9 mouse cellular contexts compared by ENCODE assay signal in the genomic region with DNA sequence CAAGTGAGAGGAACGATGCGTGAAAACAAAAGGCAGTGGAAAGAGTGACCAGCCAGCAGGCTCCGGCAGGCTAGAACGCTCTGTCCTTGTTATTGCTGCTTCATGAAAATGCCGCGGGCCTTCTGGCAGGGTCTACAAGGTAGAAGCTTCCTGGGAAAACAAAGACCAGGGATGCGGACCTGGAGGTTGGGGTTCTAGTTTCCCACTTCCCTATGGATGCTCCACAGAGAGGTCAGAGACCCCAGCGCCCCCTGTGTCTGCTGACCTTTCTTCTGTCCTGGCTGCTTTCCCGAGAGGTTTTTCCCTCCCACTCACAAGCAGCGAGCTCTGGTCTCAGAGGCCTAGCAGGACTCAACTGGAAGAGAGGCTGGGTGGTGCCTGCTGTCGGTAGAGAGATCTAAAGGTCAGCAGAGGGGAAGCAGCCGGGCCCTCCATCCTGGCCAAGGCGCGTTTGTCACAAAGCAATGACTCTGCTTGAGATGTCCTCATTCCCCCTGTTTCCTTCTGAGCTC. TPM values are rescaled to one million over a fixed set of nuclear protein-coding genes. Genes with fewer than 3 reads are reported as not detected.
DNase-seq lines count a peak whose midpoint lies in the region; ATAC-seq and TF ChIP-seq lines count a peak whose summit lies in the region.
"Had no signal": no experiment of that assay in that cellular context is flagged by ENCODE, and none has a peak within 500 bp of the region (broad histone marks: within the 10 kb centered on the region; RNA-seq: fewer than 3 reads in every experiment).

No protein-coding gene starts in this region.

- H3K4me2 ChIP-seq in kidney, postnatal 0 days (ENCODE audit: low read length): no peak overlapping the region

- H3K27ac ChIP-seq in ES-E14 (ENCODE audit: insufficient read depth, low read depth, low read length, poor library complexity, severe bottlenecking): no peak overlapping the region; the same call in 1 of the 2 replicates
- peak overlapping the region; percentile 80 for H3K27ac ChIP-seq in kidney, postnatal 0 days

- 0 out of 2 replicates have a peak overlapping the region, but pooled peaks have one; percentile 2 for H3K9ac ChIP-seq in ES-E14 (ENCODE audit: insufficient read depth, low read depth, low read length, poor library complexity, severe bottlenecking)
- H3K9ac ChIP-seq in kidney, postnatal 0 days (ENCODE audit: low read depth, low read length): no peak overlapping the region

- intact Hi-C loops in gastrocnemius, postnatal 14 days (cut with DNase I; ENCODE audit: low total_unique reads): no loop called here

- DNase-seq in gastrocnemius, adult 18-20 months (ENCODE audit: low spot score): peak; percentile 63
- no peak for DNase-seq in gastrocnemius, postnatal 4 days (ENCODE audit: low spot score in 2 of 2)
- no peak for DNase-seq in ES-E14 (ENCODE audit: low read depth, low spot score)
- DNase-seq in gastrocnemius, postnatal 14 days: peak; percentile 19
- peak; percentile 62 for DNase-seq in kidney, postnatal 0 days (ENCODE audit: low spot score)
- DNase-seq in spleen, postnatal 4 days (ENCODE audit: low spot score in 2 of 2): no peak
- DNase-seq in left cerebral cortex, adult 9 months (ENCODE audit: low spot score in 2 of 2): no peak

- H3K27me3 ChIP-seq in kidney, postnatal 0 days (ENCODE audit: insufficient read depth, low read length): no peaks in the 10 kb centered on the region

- peaks cover 19 to 31% of the 10 kb centered on the region in 2 experiments for H3K4me1 ChIP-seq in ES-E14 (ENCODE audit: control insufficient read depth in 2 of 2, insufficient read depth in 2 of 2, low read length in 2 of 2, poor library complexity in 1 of 2)
- H3K4me1 ChIP-seq in kidney, postnatal 0 days (replicated peaks; ENCODE audit: insufficient read depth, low read length): no peaks in the 10 kb centered on the region

- 30% methylated on average over 14 of the region's 14 CpGs for WGBS in kidney, postnatal 0 days

- H3K4me3 ChIP-seq in ES-E14 (ENCODE audit: insufficient read depth in 1 of 2, low read depth in 1 of 2, low read length in 2 of 2, poor library complexity in 1 of 2, severe bottlenecking in 1 of 2): peak overlapping the region in 1 of 2 experiments; percentile 51; a peak in 2 of 4 replicates
- no peak overlapping the region for H3K4me3 ChIP-seq in kidney, postnatal 0 days (replicated peaks; ENCODE audit: low read depth, low read length)

- H3K36me3 ChIP-seq in ES-E14 (ENCODE audit: control insufficient read depth, insufficient read depth, low read length, poor library complexity, severe bottlenecking): no peaks in the 10 kb centered on the region
- no peaks in the 10 kb centered on the region for H3K36me3 ChIP-seq in kidney, postnatal 0 days (ENCODE audit: insufficient read depth, low read length)
- H3K36me3 ChIP-seq: G1E had no signal

- TF ChIP-seq CTCF in kidney, postnatal 0 days (IDR thresholded peaks at IDR 0.05; ENCODE audit: low read depth): no peak

- H3K9me3 ChIP-seq in ES-E14 (ENCODE audit: control insufficient read depth, insufficient read depth, low read depth, low read length): no peaks in the 10 kb centered on the region
- no peaks in the 10 kb centered on the region for H3K9me3 ChIP-seq in kidney, postnatal 0 days (replicated peaks; ENCODE audit: low read length)
- H3K9me3 ChIP-seq: G1E had no signal

- ATAC-seq in kidney, postnatal 0 days (replicated peaks; ENCODE audit: low FRiP score, low read depth): no peak
- no peak for ATAC-seq in CD4-positive, CD25-positive, alpha-beta regulatory T cell, adult 4 months

- in situ Hi-C loops in ES-E14 (cut with MboI; ENCODE audit: low sequenced_read_pairs in 2 of 2, unreplicated experiment in 2 of 2): no loop called here

TF ChIP-seq in ES-E14, 5 proteins besides CTCF, POLR2A, EP300 and RAD21:
- TF ChIP-seq CHD2 (IDR thresholded peaks at IDR 0.05; ENCODE audit: low read depth, low read length) (no peak), ZC3H11A (IDR thresholded peaks at IDR 0.05; ENCODE audit: borderline replicate concordance, low read depth, low read length) (no peak), MAFK (IDR thresholded peaks at IDR 0.05; ENCODE audit: insufficient read depth, low read depth, low read length) (no peak), ZNF384 (IDR thresholded peaks at IDR 0.05; ENCODE audit: low read depth, low read length) (no peak), HCFC1 (IDR thresholded peaks at IDR 0.05; ENCODE audit: borderline replicate concordance, insufficient read depth, low read length) (no peak)

RNA-seq across cellular contexts. Expression of a gene that starts 27.9 kb away (rescaled TPM):
- 100 to 1,000 TPM; 142 to 160 TPM for total RNA-seq in gastrocnemius, adult 18-20 months (2021)
- total RNA-seq in gastrocnemius, postnatal 4 days (2021): 100 to 1,000 TPM; 108 to 129 TPM
- total RNA-seq in ES-E14 (2012; rRNA removed): 50.5 and 78.0 TPM in 2 replicates
- 100 to 1,000 TPM; 109 to 112 TPM for total RNA-seq in gastrocnemius, postnatal 14 days (2021)
- polyA plus RNA-seq in kidney, postnatal 0 days (2015; fragmentation: Nextera tagmentation; extraction: Ambion mirVana): 159 and 174 TPM in 2 replicates
- polyA plus RNA-seq in CD4-positive, CD25-positive, alpha-beta regulatory T cell, adult 4 months (2017; shearing (Covaris generic)): 100 to 1,000 TPM; 314 to 377 TPM

Comparison
In these comparisons a context has a peak if more than half of its experiments do, and no peak if none do; other contexts are left out.
1. DNase-seq: peak in gastrocnemius, adult 18-20 months (single experiment), gastrocnemius, postnatal 14 days (single experiment) and kidney, postnatal 0 days (single experiment); none in gastrocnemius, postnatal 4 days (0 of 2), ES-E14 (single experiment), spleen, postnatal 4 days (0 of 2) and left cerebral cortex, adult 9 months (0 of 2).